Mouse (Mus musculus): ENCODE data around the gene Gm8882. TPM values are rescaled to one million over a fixed set of nuclear protein-coding genes. Genes with fewer than 3 reads are reported as not detected.

The Gm8882 gene
- not detected in 2 replicates for polyA plus RNA-seq (2012; rRNA removed)

GRCm38 (mm10) chr6:132364034-132364433 lies at the start of gene Gm8882:
Gene Gm8882, minus strand, starts transcription at chr6:132364134.

GRCm38 (mm10) chr6:132314657-132315056 lies 49.3 kb downstream of the Gm8882 start, which contains the start of gene Prpmp5:
Gene Prpmp5, minus strand, starts transcription at chr6:132314757.

Other genes starting within 250 kb of the Gm8882 start
- not detected in 2 replicates for gene Prb1, start 153.6 kb downstream of the Gm8882 start, polyA plus RNA-seq (2012; rRNA removed)
- not detected in 2 replicates for gene Prpmp5, start 49.4 kb downstream of the Gm8882 start, polyA plus RNA-seq (2012; rRNA removed)
- gene Prh1, start 205.7 kb upstream of the Gm8882 start, polyA plus RNA-seq (2012; rRNA removed) = not detected in 2 replicates
- gene Prp2, start 231.8 kb upstream of the Gm8882 start, polyA plus RNA-seq (2012; rRNA removed) = not detected in 2 replicates

Data from liver, embryonic 18 days (tissue).